Mouse (Mus musculus) erythroblast, adult 5-6 weeks (primary cell): ENCODE data around the gene Psmc1. TPM values are rescaled to one million over a fixed set of nuclear protein-coding genes. Genes with fewer than 3 reads are reported as not detected.

ENCODE experiments used
- ATAC-seq: replicated peaks from 2 replicates; pipeline ENCODE4 v1.8.0; 2016; ENCODE audit warnings: moderate number of reproducible peaks, mild to moderate bottlenecking, moderate TSS enrichment, inconsistent platforms; ENCODE audit not compliant: poor library complexity, low FRiP score, severe bottlenecking
- total RNA-seq, 2 experiments: library from RNA; stranded (forward) in 1 of 2; stranded (reverse) in 1 of 2; fragments of 150-400 nt in 1 of 2; fragments of 200-764, 138-1000 nt in 1 of 2; gene quantifications; 2 replicates each; pipeline versions ENCODE4 v1.2.3 to v1.2.4; 2015 to 2017; ENCODE audit warnings: low replicate concordance in 2 of 2

Gene Psmc1
- total RNA-seq, 2 experiments from 2014 or later = 63.7 to 92.4 TPM

DNA sequence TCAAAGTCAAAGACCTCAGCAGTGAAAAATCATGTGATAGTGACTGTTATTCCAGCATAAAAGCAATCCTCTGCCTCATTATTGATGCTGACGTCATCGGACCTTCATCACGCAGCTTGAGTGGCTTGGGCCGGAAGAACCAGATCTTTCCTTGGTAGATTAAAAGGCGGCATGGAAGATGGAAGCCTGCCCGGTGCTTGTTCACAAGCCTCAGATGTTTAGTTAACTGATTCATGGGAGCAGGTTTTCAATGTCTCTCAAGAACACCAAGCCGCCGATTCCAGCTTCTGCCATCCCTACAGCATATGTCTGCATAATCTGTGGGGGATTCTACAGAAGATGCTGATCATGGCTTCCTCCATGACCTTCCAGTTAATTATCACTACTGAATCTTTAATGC lies 57.0 kb downstream of the Psmc1 start:
- ATAC-seq = no peak

DNA sequence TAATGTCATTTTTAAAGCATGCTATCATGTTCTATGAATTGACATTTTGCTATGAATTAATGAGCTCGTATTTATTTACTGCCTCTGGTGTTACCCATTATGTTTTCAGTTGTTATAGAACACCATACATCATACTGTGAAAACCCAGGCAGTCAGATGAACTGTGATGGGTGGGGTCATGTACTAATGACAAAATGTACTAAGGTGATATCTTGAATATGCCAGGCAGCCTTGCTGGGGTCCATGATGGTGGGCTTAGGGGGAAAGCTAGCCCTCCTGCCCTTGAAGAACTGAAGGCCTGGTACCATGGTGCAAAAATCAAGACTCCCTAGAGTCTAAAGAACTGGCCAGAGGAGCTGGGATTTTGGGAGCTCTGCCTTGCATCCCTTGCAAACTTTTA lies 57.5 kb downstream of the Psmc1 start:
- no peak for ATAC-seq

DNA sequence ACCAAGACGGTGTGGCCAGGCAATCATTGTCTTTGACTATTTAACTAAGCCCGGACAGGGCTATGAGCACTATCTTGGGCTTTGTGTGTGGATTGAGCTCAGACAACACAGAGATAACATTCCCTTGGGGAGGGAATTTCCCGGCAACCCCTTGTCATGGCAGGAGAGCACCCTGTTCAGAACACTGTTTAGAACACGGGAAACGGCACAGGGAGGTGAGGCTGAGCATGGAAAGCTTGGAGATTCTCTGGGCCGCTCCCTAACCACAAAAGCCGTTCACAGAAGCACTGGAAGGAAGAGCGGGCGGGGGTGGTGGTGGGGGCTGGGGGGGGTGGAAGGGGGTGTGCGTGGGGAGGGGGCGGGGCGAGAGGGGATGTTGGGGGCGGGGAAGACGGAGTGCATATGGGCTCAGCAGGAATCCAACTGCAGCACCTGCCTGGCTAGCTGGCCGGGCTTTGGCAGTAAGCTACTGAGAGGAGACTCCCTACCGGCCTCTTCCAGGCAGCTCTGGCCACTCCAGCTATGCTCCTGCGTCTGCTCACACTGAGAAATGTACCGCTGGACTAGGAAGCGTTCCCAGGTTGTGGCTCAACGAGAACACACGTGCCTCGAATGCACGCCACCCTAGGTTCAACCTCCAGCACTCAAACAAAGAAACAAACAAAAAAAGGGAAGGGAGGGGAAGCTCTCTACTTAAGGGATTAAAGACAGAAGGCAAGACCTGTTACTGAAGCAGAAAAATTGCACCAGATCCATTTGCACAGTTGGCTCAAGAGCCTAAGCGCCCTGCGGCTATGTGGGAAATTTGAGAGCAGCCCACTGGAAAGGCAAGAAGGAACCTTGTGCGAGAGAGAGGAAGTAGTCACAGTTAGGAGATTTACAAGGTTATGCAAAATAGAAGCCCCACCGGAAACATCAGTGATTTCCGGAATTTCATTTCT lies 58.2 kb downstream of the Psmc1 start:
- no peak for ATAC-seq

DNA sequence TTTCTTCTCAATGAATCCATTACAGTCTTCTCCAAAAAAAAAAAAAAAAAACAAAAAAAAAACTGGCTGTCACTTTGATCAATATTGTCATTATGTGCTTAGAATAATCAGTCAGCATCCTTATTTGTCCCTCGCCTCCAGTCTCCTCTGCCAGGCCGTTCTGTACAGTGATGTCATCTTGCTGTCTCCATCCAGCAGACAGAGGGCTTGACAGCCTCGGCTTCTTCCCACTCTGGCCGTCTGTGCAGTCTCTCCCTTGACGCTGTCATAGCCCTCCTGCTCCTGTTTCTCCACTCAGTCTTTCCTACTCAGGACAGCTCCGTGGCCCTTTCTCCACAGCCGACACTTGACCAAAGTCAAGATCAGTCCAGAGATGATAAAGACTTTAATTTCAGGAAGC lies 62.5 kb downstream of the Psmc1 start:
- no peak for ATAC-seq

Other genes starting within 250 kb of the Psmc1 start
- gene Efcab11, start 225.7 kb upstream of the Psmc1 start, total RNA-seq (2015; ENCODE audit: low replicate concordance) = 2.3 and 6.5 TPM in 2 replicates
- gene Efcab11, start 225.7 kb upstream of the Psmc1 start, total RNA-seq (2017; ENCODE audit: low replicate concordance) = 4.9 and 6.0 TPM in 2 replicates
- gene Tdp1, start 225.6 kb upstream of the Psmc1 start, total RNA-seq (2015; ENCODE audit: low replicate concordance) = 2.9 and 20.2 TPM in 2 replicates
- gene Tdp1, start 225.6 kb upstream of the Psmc1 start, total RNA-seq (2017; ENCODE audit: low replicate concordance) = 2.6 and 7.1 TPM in 2 replicates
- not detected in 2 replicates for gene Kcnk13, start 145.7 kb upstream of the Psmc1 start, total RNA-seq (2015; ENCODE audit: low replicate concordance)
- 0.42 TPM in 1 of 2 replicates, not detected in the other for gene Kcnk13, start 145.7 kb upstream of the Psmc1 start, total RNA-seq (2017; ENCODE audit: low replicate concordance)
- 0.19 and 8.8 TPM in 2 replicates for gene Nrde2, start 49.5 kb downstream of the Psmc1 start, total RNA-seq (2015; ENCODE audit: low replicate concordance)
- 10.9 and 11.1 TPM in 2 replicates for gene Nrde2, start 49.5 kb downstream of the Psmc1 start, total RNA-seq (2017; ENCODE audit: low replicate concordance)
- gene Calm1, start 89.3 kb downstream of the Psmc1 start, total RNA-seq (2015; ENCODE audit: low replicate concordance) = 71.5 and 86.7 TPM in 2 replicates
- 70.8 and 118 TPM in 2 replicates for gene Calm1, start 89.3 kb downstream of the Psmc1 start, total RNA-seq (2017; ENCODE audit: low replicate concordance)